Mouse (Mus musculus) left cerebral cortex, adult 8-10 months (tissue): ENCODE measurements at regions not wholly inside any gene's neighbourhood (a gene's known extent, or its start where the extent isn't known, plus 50 kb on each side); places are given as distances from the start of the nearest gene placed in this dataset.
"Not testable (repeated sequence)": the region's sequence is repeated elsewhere in the genome, so short reads cannot be mapped to it uniquely, and the experiment has no call there.

Experiments used
- DNase-seq, 2 experiments: peaks; one replicate each; pipeline ENCODE4 v3.0.0; 2022; ENCODE audit warnings: low spot score in 2 of 2

- DNase-seq: no peak
Observed at GRCm38 (mm10) chr2:53276435-53276834, 84.9 kb downstream of the Arl6ip6 start.

GRCm38 (mm10) chr2:53301712-53302423, 110.3 kb downstream of the Arl6ip6 start:
- no peak for DNase-seq

GRCm38 (mm10) chr2:53330680-53331079, 139.2 kb downstream of the Arl6ip6 start:
- peak in 1 of 2 experiments; percentile 5 for DNase-seq

GRCm38 (mm10) chr2:53359026-53359425, 167.5 kb downstream of the Arl6ip6 start:
- DNase-seq: no peak

GRCm38 (mm10) chr2:53382348-53382747, 190.8 kb downstream of the Arl6ip6 start:
- peak in 1 of 2 experiments; percentile 28 for DNase-seq

GRCm38 (mm10) chr2:53384545-53385176, 193.1 kb downstream of the Arl6ip6 start:
- no peak for DNase-seq

GRCm38 (mm10) chr2:53388652-53389051, 197.1 kb downstream of the Arl6ip6 start:
- no peak for DNase-seq

- DNase-seq: no peak
Observed at GRCm38 (mm10) chr2:53414471-53414870, 222.9 kb downstream of the Arl6ip6 start.

- peak in 1 of 2 experiments; percentile 8 for DNase-seq
Observed at GRCm38 (mm10) chr2:53437046-53437815, 245.7 kb downstream of the Arl6ip6 start.

GRCm38 (mm10) chr2:53440301-53440700, 248.8 kb downstream of the Arl6ip6 start:
- not testable (repeated sequence) for DNase-seq

GRCm38 (mm10) chr2:53460265-53460664, 268.7 kb downstream of the Arl6ip6 start:
- DNase-seq: no peak

GRCm38 (mm10) chr2:53474455-53474854, 282.9 kb downstream of the Arl6ip6 start:
- DNase-seq: no peak

- DNase-seq: not testable (repeated sequence)
Observed at GRCm38 (mm10) chr2:53479051-53479450, 287.5 kb downstream of the Arl6ip6 start.

- DNase-seq: no peak
Observed at GRCm38 (mm10) chr2:53488301-53488700, 296.8 kb downstream of the Arl6ip6 start.

- no peak for DNase-seq
Observed at GRCm38 (mm10) chr2:53490805-53491585, 299.5 kb downstream of the Arl6ip6 start.

- no peak for DNase-seq
Observed at GRCm38 (mm10) chr2:53492788-53493187, 301.3 kb downstream of the Arl6ip6 start.

GRCm38 (mm10) chr2:53501657-53502274, 310.2 kb downstream of the Arl6ip6 start:
- DNase-seq: no peak

GRCm38 (mm10) chr2:53502275-53502667, 310.7 kb downstream of the Arl6ip6 start:
- DNase-seq: no peak

GRCm38 (mm10) chr2:53542097-53542496, 350.6 kb downstream of the Arl6ip6 start:
- no peak for DNase-seq

GRCm38 (mm10) chr2:53574007-53574406, 382.5 kb downstream of the Arl6ip6 start:
- peak in 1 of 2 experiments; percentile 9 for DNase-seq

- no peak for DNase-seq
Observed at GRCm38 (mm10) chr2:53605829-53606228, 414.3 kb downstream of the Arl6ip6 start.
